Mouse (Mus musculus) layer of hippocampus, postnatal 10 days (tissue): ENCODE measurements around the gene 4930470P17Rik. TPM values are rescaled to one million over a fixed set of nuclear protein-coding genes. Genes with fewer than 3 reads are reported as not detected.

Source experiments
- DNase-seq, 2 experiments: peaks; one replicate each; pipeline ENCODE4 v3.0.0; 2021; ENCODE audit warnings: low spot score in 2 of 2
- total RNA-seq, 2 experiments: library from RNA; stranded (reverse); gene quantifications; 2 replicates each; pipeline ENCODE4 v1.2.3; 2021

4930470P17Rik gene
- total RNA-seq, 2 experiments from 2014 or later: not detected

DNA sequence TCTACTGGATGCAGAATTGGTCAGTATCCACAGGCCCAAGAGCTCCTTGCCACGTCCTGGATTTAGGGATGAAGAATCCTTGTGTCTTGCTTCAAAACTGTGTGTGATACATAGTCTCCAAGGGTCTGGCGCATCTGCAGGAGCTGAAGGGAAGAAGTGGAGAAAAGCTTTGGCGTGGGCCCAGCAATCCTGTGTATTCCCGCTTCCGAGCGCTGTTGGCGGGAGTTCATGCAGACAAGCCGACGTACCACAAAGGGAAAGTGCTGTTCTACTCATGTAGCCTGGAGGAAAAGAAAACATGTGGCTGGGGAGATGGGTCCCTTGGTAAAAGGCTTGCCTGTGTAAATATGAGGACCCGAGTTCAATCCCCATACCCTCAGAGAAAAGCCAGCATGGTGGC, 22.3 kb downstream of the 4930470P17Rik start:
- DNase-seq: peak in 1 of 2 experiments; percentile 24

- DNase-seq: no peak
Measured at GRCm38 (mm10) chr2:170578588-170578987, 23.2 kb downstream of the 4930470P17Rik start.

GRCm38 (mm10) chr2:170577502-170577901, 24.3 kb downstream of the 4930470P17Rik start:
- DNase-seq: no peak

GRCm38 (mm10) chr2:170576077-170576476, 25.7 kb downstream of the 4930470P17Rik start:
- DNase-seq: no peak

DNA sequence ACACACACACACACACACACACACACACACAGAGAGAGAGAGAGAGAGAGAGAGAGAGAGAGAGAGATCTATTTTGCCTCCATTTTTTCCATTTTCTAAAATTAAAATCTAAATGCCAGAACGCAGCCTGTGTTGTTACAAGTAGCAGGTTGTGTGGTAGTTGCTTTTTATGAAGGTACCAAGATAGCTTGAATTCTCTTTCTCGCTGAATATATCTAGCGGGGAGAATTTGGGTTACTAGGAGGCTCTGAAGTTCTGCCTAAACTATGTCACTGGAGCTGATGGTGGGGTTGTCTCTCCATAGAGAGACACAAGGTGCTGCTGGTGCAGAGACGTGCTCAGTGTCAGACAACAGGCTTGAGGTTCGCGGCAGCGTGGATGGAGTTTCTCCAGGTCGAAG, 36.8 kb downstream of the 4930470P17Rik start:
- no peak for DNase-seq

DNA sequence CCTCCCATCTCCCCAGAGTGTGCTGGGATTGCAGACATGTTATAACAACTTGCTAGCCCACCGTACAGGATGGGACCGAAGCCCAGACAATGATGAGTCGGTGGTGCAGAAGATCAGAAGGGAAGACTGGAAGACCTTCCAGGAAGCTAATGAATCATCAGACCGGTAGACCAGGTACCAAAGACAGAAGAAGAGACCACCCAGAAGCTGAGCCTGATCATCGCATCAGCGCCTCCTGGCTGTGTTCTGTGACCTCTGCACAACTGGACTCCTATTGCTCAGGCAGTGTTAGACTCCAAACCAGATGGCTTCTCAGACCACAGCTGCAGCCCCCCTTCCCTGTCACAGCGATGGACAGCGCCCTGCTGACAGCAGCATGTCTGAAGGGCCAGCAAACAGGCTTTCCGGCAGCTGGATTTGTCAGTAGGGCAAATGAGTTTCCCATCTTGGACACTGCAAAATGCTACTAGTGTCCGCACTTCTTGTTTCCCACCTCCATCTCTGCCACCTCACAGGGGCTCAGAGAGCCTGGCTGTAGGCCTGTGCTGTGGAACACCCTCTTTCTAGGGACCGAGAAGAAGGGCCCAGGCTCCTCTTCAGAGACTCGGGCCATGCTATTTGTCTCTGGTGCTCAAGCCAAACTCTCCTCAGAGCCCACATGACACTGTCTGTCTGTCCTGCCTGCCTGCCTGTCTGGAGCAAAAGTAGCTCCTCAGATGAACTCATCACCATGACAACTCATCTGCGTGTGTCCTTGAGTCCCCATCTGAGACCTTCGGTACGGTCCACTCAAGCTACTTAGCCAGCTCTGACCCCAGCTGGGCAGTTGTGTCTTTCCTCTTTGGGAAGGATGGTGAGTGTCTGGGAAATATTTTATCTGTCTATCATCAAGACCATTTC, 37.6 kb downstream of the 4930470P17Rik start:
- no peak for DNase-seq

- no peak for DNase-seq
Measured at GRCm38 (mm10) chr2:170552088-170552487, 49.7 kb downstream of the 4930470P17Rik start.

GRCm38 (mm10) chr2:170550240-170550639, 51.6 kb downstream of the 4930470P17Rik start:
- DNase-seq: no peak

- no peak for DNase-seq
Measured at GRCm38 (mm10) chr2:170549146-170549545, 52.7 kb downstream of the 4930470P17Rik start.

- no peak for DNase-seq
Measured at GRCm38 (mm10) chr2:170548046-170548445, 53.8 kb downstream of the 4930470P17Rik start.

DNA sequence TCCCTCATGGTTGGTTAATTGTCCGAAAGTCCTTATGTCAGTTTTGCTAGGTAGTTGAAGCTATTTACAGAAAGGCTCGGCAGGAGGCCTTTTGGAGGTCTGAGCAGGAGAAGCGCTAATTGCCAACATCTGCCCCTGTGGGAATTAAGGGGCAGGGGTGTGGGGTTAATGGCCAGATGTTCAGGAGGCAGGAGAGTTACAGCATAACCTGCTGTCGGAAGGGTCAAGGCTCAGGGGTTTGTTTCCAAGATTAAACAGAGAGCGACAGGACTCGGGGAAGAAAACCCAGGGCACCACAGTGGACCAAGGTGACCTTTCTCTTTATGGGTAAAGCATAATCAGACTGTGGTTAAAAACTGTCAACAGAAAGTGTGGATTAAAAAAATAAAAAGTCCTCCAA, 54.3 kb downstream of the 4930470P17Rik start:
- DNase-seq: no peak

- DNase-seq: no peak
Measured at GRCm38 (mm10) chr2:170545745-170546144, 56.1 kb downstream of the 4930470P17Rik start.

DNA sequence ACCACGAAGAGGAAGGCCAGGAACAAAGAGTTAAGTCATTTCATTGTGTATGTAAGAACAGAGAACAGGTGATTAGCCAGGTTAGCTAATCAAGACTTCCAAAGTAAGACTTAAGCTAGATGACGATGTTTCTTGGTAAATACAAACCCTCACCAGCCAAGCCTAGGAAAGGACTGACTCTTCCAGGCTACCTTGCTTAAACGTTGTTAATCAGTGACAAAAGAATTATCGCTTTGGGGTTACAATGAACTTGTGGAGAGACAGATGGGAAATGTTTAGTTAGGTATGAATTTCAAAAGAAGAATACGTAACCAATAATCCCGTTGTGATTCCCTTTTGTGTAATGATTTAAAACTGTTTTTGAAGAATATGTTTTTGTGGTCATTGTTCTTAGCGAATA, 56.9 kb downstream of the 4930470P17Rik start:
- no peak for DNase-seq

DNA sequence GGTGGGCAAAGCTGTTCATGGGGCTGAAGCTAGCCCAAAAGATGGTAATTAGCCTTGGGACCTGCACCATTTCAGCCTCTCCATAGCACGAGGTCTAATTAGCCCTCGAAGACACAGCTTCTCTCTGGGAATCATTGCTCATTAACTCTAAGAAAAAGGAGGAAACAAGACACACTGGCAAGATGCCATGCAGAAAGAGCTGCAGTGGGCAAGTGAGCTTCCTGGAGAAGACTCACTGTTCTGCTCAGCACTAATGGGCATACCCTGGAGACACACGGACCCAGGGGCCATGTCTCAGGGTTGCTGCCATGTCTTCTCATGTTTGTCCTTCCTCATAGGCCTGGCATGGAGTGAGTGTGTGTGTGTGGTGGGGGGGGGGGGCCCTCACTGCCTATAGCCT, 57.7 kb downstream of the 4930470P17Rik start:
- DNase-seq: no peak

- no peak for DNase-seq
Measured at GRCm38 (mm10) chr2:170543625-170544024, 58.2 kb downstream of the 4930470P17Rik start.

GRCm38 (mm10) chr2:170539211-170539610, 62.6 kb downstream of the 4930470P17Rik start:
- no peak for DNase-seq

GRCm38 (mm10) chr2:170535841-170536240, 66.0 kb downstream of the 4930470P17Rik start:
- no peak for DNase-seq

- no peak for DNase-seq
Measured at GRCm38 (mm10) chr2:170534803-170535174, 67.0 kb downstream of the 4930470P17Rik start.

DNA sequence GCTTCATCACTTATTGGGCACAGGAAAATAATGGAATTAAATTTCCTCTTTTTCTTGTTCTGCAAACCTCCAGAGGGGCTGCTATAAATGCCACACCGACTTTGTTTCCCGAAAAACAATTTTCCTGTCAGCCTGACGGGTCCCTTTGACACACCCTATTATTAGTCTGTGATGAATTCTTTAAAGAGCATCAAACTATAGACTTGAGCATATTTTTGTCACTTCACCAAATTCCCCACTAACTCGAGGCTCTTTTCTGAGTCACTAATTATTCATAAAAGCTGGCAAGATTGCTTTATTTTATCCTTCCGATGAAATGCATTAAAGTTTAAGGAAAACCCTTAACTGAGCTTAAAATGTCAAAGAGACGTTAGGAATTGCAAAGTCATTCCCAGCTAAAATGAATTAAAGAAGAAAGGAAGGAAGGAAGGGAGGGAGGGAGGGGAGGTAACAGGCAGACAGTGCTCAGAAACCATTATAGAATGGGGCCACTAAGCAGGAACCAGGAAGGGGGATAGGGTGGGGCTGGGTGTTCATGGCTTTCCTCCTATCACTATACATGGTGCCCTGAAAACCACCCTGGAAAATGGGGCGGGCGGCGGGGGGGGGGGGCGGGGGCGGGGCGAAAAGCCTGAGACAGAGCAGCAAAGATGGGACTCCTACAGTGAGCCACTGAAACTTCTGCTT, 67.6 kb downstream of the 4930470P17Rik start:
- no peak for DNase-seq

DNA sequence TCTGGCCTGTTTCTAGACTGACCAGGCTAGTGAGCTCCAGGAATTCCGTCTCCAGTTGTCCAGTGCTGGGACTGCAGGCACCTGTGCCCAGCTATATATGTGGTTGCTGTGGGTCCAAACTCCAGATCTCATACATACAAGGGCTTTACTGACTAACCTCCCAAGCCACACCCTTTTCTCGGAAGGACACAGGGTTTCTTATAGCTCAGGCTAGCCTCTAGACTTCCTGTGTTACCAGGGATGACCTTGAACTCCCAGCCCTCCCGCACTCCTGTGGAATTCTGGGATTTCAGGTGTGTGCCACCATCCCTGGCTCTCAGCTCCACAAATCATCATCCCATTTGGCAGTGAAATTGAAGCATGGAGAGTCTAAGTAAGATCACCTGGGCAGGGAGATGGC, 71.6 kb downstream of the 4930470P17Rik start:
- DNase-seq: no peak

GRCm38 (mm10) chr2:170529766-170530165, 72.1 kb downstream of the 4930470P17Rik start:
- DNase-seq: no peak
